Mouse (Mus musculus) adrenal gland, postnatal 10 days (tissue): ENCODE measurements at regions not wholly inside any gene's neighbourhood (a gene's known extent, or its start where the extent isn't known, plus 50 kb on each side); places are given as distances from the start of the nearest gene placed in this dataset.
A peak's percentile ranks its signal among the peaks of the same experiment; 100 is the strongest.
"Not testable (repeated sequence)": the region's sequence is repeated elsewhere in the genome, so short reads cannot be mapped to it uniquely, and the experiment has no call there.

ENCODE experiments used
- DNase-seq: peaks from one replicate; pipeline ENCODE4 v3.0.0; 2021; ENCODE audit warnings: mixed read lengths

DNA sequence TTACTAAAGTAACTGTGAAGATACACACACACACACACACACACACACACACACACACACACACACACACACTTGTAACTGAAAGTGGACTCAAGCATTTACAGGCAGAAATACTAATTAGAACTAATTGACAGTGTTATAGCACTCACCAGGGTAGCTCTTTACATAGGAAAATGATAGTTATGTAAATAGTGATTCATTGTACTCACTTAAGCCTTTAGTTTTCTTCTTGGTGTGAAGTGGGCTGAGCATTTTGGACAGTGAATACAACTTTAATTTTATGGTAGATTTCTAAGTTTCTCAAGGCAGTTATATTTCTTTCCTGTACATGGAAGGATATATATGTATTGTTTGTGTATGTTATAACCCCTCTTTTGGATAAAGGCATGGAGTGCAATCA lies 704.5 kb upstream of the Nr2f1 start:
- DNase-seq, result no peak

DNA sequence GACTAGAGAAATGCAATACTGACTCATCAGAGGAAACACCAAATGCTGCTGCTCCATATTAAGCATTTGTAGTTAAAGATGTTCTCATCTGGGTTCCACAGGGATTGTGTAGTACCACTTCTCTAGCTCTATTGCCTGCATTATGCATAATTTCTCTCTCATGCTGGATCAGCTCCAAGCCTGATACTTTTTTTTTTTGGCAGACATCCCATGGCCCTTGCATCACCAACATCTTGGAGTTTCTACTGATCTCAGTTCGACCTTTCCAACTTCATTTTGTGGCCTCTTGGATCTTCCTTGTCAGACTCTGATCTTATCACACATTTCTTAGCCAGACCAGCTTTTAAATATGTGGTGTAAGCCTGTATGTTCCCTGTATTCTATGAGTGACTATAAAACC lies 701.1 kb upstream of the Nr2f1 start:
- peak; percentile 12 for DNase-seq

DNA sequence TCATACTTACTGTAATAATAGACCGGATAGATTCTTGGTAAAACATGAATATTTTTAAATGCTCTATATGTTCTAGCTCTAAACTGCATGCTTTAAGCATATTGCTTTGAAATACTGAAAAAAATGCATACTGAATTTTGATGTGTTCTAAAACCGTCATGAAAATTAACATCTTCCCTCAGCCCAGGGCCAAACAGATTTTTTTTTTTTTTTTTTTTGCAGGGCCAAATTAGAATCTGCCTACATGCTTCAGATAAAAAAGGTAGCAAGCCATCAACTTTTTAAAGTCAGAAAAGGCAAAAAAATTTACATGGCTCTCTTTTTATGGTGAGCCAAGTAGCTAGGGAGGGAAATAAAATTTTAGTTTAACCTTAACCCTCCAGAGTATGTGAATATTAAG lies 692.7 kb upstream of the Nr2f1 start:
- no peak for DNase-seq

DNA sequence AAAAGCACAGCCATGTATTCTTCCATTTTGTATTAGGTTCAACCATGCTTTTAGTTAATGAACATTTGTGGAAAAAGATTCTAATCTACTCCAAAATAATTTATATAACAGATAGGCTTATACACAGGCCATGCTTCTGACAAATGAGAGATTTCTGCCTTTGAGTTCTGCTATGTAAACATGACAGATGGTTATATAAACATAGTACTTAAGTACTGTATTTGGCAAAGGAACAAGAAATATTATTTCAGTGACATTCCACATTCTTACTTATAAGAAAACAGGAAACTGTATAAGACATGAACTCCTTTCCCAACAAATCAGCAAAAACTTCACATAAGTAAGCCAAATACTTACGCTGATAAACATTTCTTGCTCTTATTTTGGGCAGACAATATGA lies 683.5 kb upstream of the Nr2f1 start:
- DNase-seq, result no peak

DNA sequence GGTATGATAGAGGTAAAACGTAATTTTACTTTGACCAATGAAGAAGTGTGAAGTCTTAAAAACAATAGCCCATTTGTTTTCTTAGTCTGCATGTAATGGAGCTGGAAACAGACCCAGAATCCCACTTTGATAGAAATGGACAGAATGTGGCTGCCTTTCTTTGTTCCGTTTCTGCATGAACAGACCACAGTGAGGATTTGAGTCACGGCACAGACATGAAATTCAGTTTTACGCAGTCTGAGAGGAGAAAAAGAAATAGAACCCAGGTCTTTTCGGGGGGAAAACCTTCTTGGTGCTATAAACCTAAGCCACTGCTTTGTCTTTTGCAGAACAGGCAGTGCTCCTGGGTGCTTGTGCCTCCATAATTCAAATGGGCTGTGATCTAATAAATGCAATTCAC lies 673.0 kb upstream of the Nr2f1 start:
- no peak for DNase-seq

DNA sequence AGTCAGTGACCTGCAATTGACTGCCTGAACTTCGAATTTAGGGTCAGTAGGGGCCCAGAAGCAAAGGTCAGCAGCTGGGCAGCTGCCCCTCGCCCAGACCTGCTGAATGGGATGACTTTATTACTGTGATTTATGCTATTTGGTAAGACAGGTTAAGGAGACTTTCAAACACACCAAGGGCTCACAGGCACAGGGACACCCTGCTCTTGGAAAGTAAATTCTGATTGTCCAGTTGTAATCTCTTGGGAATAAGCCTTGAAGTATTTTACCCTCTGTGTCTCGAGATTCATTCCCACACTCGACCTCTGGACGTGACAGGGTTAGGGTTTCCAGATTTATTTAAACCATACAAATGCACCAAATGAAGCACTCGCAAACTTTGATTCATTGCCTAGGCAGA lies 672.4 kb upstream of the Nr2f1 start:
- DNase-seq, result no peak

DNA sequence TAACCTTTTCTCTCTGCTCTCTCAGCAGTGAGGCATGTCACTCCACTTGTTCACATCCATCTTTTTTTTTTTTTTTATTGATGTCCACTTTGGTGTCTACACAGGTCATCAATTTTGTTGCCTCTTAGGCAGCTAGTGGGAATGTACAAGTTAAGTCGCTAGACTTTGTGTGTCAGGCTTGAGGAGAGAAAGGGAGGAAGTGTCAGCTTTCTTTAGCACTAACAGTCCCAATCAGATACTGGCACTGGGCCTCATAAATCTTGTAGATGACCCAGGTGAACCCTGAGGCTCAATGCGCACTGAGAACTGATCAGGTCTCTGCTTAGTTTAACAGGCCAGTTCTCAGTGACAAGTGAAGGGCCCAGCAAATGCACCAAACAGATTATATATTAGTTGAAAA lies 671.7 kb upstream of the Nr2f1 start:
- DNase-seq, result no peak

DNA sequence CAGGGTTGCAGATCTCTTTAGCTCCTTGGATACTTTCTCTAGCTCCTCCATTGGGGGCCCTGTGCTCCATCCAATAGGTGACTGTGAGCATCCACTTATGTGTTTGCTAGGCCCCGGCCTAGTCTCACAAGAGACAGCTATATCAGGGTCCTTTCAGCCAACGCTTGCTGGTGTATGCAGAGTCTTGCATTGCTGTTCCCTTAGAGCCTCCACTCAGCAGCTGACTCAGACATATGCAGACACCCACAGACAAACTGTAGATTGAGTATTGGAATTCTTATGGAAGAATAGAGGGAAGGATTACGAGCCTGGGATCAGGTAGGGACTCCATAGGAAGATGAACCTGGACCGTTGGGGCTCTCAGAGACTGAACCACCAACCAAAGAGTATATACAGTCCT lies 624.8 kb upstream of the Nr2f1 start:
- DNase-seq, result not testable (repeated sequence)

DNA sequence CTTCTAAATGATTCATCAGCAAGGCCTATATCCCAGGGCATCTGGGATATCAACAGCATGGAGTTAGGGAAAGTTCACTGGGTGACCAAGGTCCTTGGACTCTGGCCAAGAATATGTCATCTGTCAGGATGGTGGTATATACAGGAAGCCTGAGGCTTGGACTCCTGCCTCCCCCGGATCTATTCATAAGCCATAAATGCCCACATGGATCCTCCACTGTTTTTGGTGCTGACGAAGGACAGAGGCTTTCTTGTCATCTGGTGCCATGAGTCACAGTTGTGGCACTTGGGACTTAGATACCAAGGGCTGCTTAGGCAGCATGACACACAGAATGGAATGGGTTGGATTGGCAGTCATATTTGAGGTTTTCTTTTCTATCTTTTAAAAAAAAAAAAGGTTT lies 610.1 kb upstream of the Nr2f1 start:
- DNase-seq, result peak; percentile 43

DNA sequence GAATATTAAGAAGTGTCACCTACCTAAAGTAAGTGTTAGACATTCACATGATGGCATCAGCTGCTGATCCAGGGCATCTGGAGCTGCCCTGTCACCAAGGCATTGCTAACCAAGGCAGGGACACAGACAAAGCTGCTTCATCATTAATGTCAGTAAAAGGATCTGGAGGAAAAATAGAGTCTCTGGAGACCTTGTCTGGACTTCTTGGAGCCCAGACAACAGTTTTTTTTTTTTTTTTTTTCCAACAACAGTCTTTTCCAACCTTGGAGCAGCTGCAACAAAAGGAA lies 603.2 kb upstream of the Nr2f1 start:
- DNase-seq, result no peak

DNA sequence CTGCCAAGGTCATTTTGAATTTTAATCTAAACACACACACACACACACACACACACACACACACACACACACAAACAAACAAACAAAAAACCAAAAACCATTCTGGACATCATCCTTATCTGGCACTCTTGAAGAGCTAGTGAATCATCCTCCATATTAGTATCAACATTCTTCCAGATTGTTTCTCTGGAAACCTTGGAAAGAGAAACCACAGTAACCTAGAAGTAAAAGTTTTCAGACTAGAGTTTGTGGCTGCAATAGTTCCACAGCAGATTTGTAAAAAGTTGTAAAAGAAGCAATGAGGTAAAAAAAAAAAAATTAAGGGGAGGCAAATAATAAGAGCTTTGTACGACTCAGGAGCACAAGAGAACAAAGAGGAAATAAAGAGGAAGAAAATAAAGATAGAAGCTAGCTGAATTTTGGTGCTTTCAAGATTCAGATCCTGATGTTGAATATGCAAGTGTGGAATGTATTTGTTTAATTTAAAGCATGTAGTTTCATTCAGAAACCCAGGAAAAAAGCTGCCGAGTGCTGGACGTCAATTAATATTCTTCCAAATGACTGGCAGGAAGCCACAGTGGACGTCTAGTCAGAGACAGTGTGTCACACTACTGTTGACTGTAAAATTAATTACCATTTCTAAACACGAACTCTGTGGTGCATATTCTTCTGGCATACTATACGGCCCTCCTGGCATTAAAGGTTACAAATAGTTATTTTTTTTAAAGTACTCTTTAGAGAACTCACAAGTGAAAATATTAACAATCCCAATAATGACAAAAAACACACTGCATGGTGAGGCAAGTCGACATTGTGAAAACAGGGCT lies 602.7 kb upstream of the Nr2f1 start:
- peak; percentile 9 for DNase-seq

DNA sequence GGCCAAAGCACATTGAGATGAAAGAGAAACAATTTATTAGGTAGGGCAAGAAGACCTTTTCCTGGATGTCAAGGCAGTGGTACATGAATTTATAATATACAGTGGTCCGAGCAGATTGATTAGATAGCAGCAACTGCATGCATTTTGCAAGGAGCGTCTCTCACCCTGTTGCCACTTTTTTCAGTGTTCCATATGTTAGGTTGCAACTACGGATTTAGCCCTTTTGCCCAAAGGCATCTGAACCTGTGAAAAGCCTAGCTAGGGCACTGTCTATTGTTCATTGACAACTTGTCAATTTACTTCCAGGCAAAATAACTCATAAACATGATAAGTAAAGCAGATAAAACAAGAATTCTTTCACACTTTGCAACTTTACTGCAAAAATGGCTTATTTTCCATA lies 600.1 kb upstream of the Nr2f1 start:
- no peak for DNase-seq

DNA sequence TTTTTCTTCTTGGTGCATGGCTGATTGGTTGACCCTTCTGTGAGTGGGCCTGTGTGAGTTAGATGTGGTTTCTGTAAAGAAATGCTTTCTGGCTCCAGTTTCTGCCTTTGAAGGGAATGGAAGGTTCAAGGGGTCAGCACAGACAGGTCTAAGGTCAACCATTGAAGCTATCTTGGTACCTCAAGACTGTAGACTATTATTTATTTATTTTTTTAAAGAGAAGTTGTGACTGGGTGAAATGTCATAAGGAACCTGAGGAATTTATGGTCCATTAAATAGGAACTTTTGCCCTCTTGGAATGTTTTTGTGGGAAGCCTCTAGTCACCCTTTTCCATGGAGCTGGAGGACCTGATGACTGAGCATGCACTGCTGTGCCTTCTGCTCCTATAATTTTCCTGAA lies 595.7 kb upstream of the Nr2f1 start:
- DNase-seq, result no peak

DNA sequence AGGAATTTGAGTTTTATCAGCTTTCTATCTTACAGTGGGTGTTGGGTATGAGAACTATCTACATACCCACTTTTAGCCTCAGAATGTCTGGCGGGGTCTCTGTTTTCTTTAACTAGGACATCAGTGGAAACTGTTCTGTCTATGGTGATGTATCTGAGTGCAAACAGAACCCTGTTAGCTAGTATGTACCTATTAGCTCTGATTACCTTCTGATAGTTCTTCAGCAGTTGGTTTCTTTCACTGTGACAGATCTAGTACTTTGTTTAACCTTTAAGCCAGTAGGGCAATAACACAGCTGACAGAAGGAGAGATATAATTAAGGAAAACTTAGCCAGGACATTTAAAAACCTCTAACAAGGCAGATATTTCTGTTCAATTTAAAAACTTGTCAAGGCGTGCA lies 584.7 kb upstream of the Nr2f1 start:
- no peak for DNase-seq

DNA sequence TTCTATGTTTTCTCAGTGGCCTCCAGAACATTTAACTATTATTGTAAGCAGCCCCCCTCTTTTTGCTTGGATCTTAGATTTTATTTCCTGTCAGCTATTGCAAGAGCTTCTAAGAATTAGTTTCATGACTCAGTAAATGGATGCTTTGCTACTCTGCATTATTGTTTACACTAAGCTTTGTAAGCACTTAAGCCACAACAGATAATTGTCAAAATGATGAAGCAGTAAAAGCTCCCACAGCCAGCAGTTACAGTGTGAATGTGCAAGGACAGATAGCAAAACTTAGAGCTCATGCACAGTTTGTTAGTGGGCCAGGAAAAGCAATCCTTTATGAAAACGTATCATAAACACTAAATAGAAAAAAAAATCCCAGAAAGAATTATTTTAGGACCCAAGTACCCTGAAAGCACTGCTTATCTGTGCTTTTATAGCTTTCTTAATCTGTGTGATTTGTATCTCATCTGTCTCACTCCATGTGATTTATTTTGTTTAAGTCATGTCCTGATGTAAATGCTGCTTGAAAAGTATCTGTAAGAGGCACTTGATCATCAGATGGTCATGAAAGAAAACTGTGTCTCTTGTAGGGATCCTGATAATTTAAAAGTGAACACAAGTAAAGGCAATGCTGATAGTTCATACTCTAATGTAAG lies 584.2 kb upstream of the Nr2f1 start:
- no peak for DNase-seq
